ENCODE assay signal across 48 mouse cellular contexts in the genomic region with DNA sequence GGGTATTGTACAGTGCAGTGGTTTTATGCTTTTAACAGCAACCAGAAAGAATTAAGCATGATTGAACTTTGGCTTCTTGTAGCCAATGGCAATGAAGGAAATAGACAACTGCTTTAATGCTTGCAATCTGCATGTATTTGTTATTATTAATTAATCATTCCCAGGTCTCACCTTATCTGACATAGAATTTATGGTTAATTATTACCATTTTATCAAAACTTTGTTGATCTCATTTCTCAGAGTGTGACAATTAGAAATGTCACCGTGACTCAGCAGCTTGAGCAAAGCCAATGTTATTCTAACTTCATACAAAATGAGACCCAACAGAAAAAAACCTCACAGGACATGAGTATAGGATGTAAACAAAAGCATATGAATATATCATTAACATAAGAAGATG. TPM values are rescaled to one million over a fixed set of nuclear protein-coding genes. Genes with fewer than 3 reads are reported as not detected.
"Had no signal": no experiment of that assay in that cellular context is flagged by ENCODE, and none has a peak within 500 bp of the region (broad histone marks: within the 10 kb centered on the region; RNA-seq: fewer than 3 reads in every experiment).

No protein-coding gene starts in this region.

- H3K27ac ChIP-seq: heart, embryonic 10.5 days; heart, embryonic 13.5 days; heart, embryonic 15.5 days; hindbrain, embryonic 10.5 days; hindbrain, embryonic 12.5 days; hindbrain, embryonic 13.5 days; hindbrain, embryonic 14.5 days; hindbrain, embryonic 15.5 days; hindbrain, postnatal 0 days; intestine, embryonic 15.5 days; kidney, embryonic 15.5 days; kidney, postnatal 0 days; layer of hippocampus, adult 2 months had no signal

- H3K36me3 ChIP-seq: heart, embryonic 10.5 days; heart, embryonic 12.5 days; heart, embryonic 13.5 days; heart, embryonic 15.5 days; hindbrain, embryonic 10.5 days; hindbrain, embryonic 12.5 days; hindbrain, embryonic 13.5 days; hindbrain, embryonic 15.5 days; intestine, embryonic 15.5 days; kidney, embryonic 15.5 days had no signal

- H3K9ac ChIP-seq: heart, embryonic 12.5 days; heart, embryonic 13.5 days; heart, embryonic 15.5 days; hindbrain, embryonic 12.5 days; hindbrain, embryonic 13.5 days; hindbrain, embryonic 14.5 days; hindbrain, embryonic 15.5 days; intestine, embryonic 15.5 days; kidney, embryonic 15.5 days had no signal

- ATAC-seq: hindbrain, embryonic 16.5 days; hindbrain, postnatal 0 days; inflammation-experienced regulatory T-cells, adult 6 months; intestine, embryonic 15.5 days had no signal

- H3K4me2 ChIP-seq: heart, embryonic 11.5 days; heart, embryonic 12.5 days; heart, embryonic 13.5 days; heart, embryonic 15.5 days; hindbrain, embryonic 12.5 days; hindbrain, embryonic 13.5 days; hindbrain, embryonic 14.5 days; hindbrain, embryonic 15.5 days; intestine, embryonic 15.5 days; kidney, embryonic 15.5 days had no signal

- H3K9me3 ChIP-seq: heart, embryonic 10.5 days; heart, embryonic 12.5 days; heart, embryonic 13.5 days; heart, embryonic 15.5 days; hindbrain, embryonic 10.5 days; hindbrain, embryonic 12.5 days; hindbrain, embryonic 13.5 days; hindbrain, embryonic 15.5 days; intestine, embryonic 15.5 days; kidney, embryonic 15.5 days had no signal

- DNase-seq: heart, postnatal 10 days; heart, postnatal 14 days; heart, postnatal 36 days; heart, postnatal 4 days; kidney, adult 11 months; kidney, adult 18-20 months; kidney, adult 2 months; kidney, adult 8-10 months; kidney, adult 9 months; kidney, postnatal 10 days; kidney, postnatal 14 days; kidney, postnatal 25 days; kidney, postnatal 36 days; kidney, postnatal 4 days; layer of hippocampus, adult 9-11 months; layer of hippocampus, postnatal 36 days had no signal

- H3K4me3 ChIP-seq: heart, embryonic 10.5 days; heart, embryonic 12.5 days; heart, embryonic 13.5 days; heart, embryonic 15.5 days; hindbrain, embryonic 10.5 days; hindbrain, embryonic 12.5 days; hindbrain, embryonic 13.5 days; hindbrain, embryonic 15.5 days; intestine, embryonic 15.5 days; kidney, embryonic 15.5 days; layer of hippocampus, adult 2 months had no signal

- H3K27me3 ChIP-seq: heart, embryonic 12.5 days; heart, embryonic 13.5 days; heart, embryonic 15.5 days; hindbrain, embryonic 12.5 days; hindbrain, embryonic 13.5 days; hindbrain, embryonic 15.5 days; intestine, embryonic 15.5 days; kidney, embryonic 15.5 days had no signal

- H3K4me1 ChIP-seq: heart, embryonic 10.5 days; heart, embryonic 12.5 days; heart, embryonic 13.5 days; heart, embryonic 15.5 days; hindbrain, embryonic 10.5 days; hindbrain, embryonic 12.5 days; hindbrain, embryonic 13.5 days; hindbrain, embryonic 15.5 days; intestine, embryonic 15.5 days; kidney, embryonic 15.5 days had no signal

RNA-seq across cellular contexts. Expression of a gene that starts 30.0 kb away (rescaled TPM):
- total RNA-seq: heart, adult 8-10 months; heart, postnatal 10 days; heart, postnatal 14 days; heart, postnatal 25 days; heart, postnatal 36 days; heart, postnatal 4 days; hematopoietic stem cell, adult 5-6 weeks; hindbrain, postnatal 0 days; layer of hippocampus, adult 18-20 months; layer of hippocampus, adult 2 months; layer of hippocampus, adult 8-10 months; layer of hippocampus, postnatal 10 days; layer of hippocampus, postnatal 14 days; layer of hippocampus, postnatal 25 days; layer of hippocampus, postnatal 36 days; left cerebral cortex, adult 18-20 months had no signal
- polyA plus RNA-seq: heart, embryonic 10.5 days; heart, embryonic 11.5 days; heart, embryonic 12.5 days; heart, embryonic 13.5 days; heart, embryonic 14.5 days; heart, embryonic 15.5 days; heart, embryonic 16.5 days; heart, postnatal 0 days; hindbrain, embryonic 10.5 days; hindbrain, embryonic 11.5 days; hindbrain, embryonic 12.5 days; hindbrain, embryonic 13.5 days; hindbrain, embryonic 14.5 days; hindbrain, embryonic 15.5 days; hindbrain, embryonic 16.5 days; hindbrain, postnatal 0 days; inflammation-experienced regulatory T-cells, adult 6 months; kidney, adult 2 months; kidney, embryonic 14.5 days; kidney, embryonic 16.5 days; kidney, postnatal 0 days had no signal
